Mouse (Mus musculus) CH12.LX (cell line): ENCODE data around the gene Gbp2b. TPM values are rescaled to one million over a fixed set of nuclear protein-coding genes. Genes with fewer than 3 reads are reported as not detected.

Experiments used
- DNase-seq: peaks from one replicate; pipeline ENCODE4 v3.0.0-alpha.2; 2013; ENCODE audit errors: extremely low read depth
- H3K27ac ChIP-seq: 2 replicates; pipeline ENCODE4 v1.5.1; 2012; ENCODE audit warnings: low read depth, mild to moderate bottlenecking, control low read depth, moderate library complexity; ENCODE audit not compliant: insufficient read depth
- H3K27me3 ChIP-seq: replicated peaks from 2 replicates; pipeline ENCODE3; 2012; ENCODE audit warnings: inconsistent platforms
- H3K36me3 ChIP-seq, 2 experiments: replicated peaks in 1 of 2; 2 replicates each; pipeline versions ENCODE3 to v1.6.1; 2012; ENCODE audit warnings: inconsistent platforms in 1 of 2, low read length in 1 of 2, mild to moderate bottlenecking in 1 of 2, mixed read lengths in 1 of 2, moderate library complexity in 1 of 2; ENCODE audit not compliant: control insufficient read depth in 1 of 2, insufficient read depth in 1 of 2
- H3K4me1 ChIP-seq, 2 experiments: 2 replicates each; pipeline ENCODE4 v1.6.1; 2012; ENCODE audit warnings: inconsistent platforms in 1 of 2, moderate library complexity in 1 of 2; ENCODE audit not compliant: insufficient read depth in 2 of 2, control insufficient read depth in 1 of 2
- H3K4me2 ChIP-seq: 2 replicates; pipeline ENCODE4 v1.6.1; 2012; ENCODE audit warnings: low read depth, mild to moderate bottlenecking, control low read depth; ENCODE audit not compliant: poor library complexity, insufficient read depth, severe bottlenecking
- H3K4me3 ChIP-seq, 3 experiments: fragments of 150-350 bp in 1 of 3; sonication (generic) in 1 of 3; replicated peaks in 1 of 3; 2 replicates each; pipeline versions ENCODE3 to v1.5.1; 2011 to 2012; ENCODE audit warnings: low read depth in 2 of 3, low read length in 2 of 3, mild to moderate bottlenecking in 2 of 3, moderate library complexity in 2 of 3, control low read depth in 1 of 3, improper control_type of control experiment in 1 of 3, inconsistent platforms in 1 of 3, mixed read lengths in 1 of 3; ENCODE audit not compliant: poor library complexity in 1 of 3
- H3K79me2 ChIP-seq: replicated peaks from 2 replicates; pipeline ENCODE4 v1.6.1; 2012; ENCODE audit warnings: mild to moderate bottlenecking, moderate library complexity; ENCODE audit not compliant: control insufficient read depth, poor library complexity, insufficient read depth, severe bottlenecking; ENCODE audit errors: extremely low read depth
- H3K9ac ChIP-seq: 2 replicates; pipeline ENCODE4 v1.6.1; 2012; ENCODE audit warnings: low read depth, mild to moderate bottlenecking, control low read depth, moderate library complexity; ENCODE audit not compliant: insufficient read depth
- H3K9me3 ChIP-seq: replicated peaks from 2 replicates; pipeline ENCODE3; 2012; ENCODE audit warnings: low read length, inconsistent platforms, mixed read lengths
- CTCF ChIP-seq, 2 experiments: IDR thresholded peaks in 1 of 2; conservative IDR thresholded peaks in 1 of 2; 2 replicates each; pipeline ENCODE4 v1.5.1; 2011 to 2012; ENCODE audit warnings: low read depth in 2 of 2, low read length in 2 of 2, improper control_type of control experiment in 1 of 2, inconsistent platforms in 1 of 2, mild to moderate bottlenecking in 1 of 2, moderate library complexity in 1 of 2
- ELF1 ChIP-seq: IDR thresholded peaks from 2 replicates; pipeline ENCODE4 v1.6.1; 2014; ENCODE audit warnings: low read depth, mild to moderate bottlenecking, inconsistent platforms, low read length, improper control_type of control experiment
- EP300 ChIP-seq: IDR thresholded peaks from 2 replicates; pipeline ENCODE4 v1.6.1; 2011; ENCODE audit warnings: low read length, improper control_type of control experiment
- ETS1 ChIP-seq: conservative IDR thresholded peaks from 2 replicates; pipeline ENCODE4 v1.6.1; 2012; ENCODE audit warnings: low read depth, mild to moderate bottlenecking, inconsistent platforms, low read length, improper control_type of control experiment, moderate library complexity
- HCFC1 ChIP-seq: IDR thresholded peaks from 2 replicates; pipeline ENCODE4 v1.6.1; 2012; ENCODE audit warnings: low read depth, mild to moderate bottlenecking, inconsistent platforms, low read length, improper control_type of control experiment
- JUN ChIP-seq: IDR thresholded peaks from 2 replicates; pipeline ENCODE4 v1.6.1; 2011; ENCODE audit warnings: low read depth, mild to moderate bottlenecking, low read length, improper control_type of control experiment, moderate library complexity; ENCODE audit not compliant: insufficient read depth
- JUND ChIP-seq: conservative IDR thresholded peaks from 2 replicates; pipeline ENCODE4 v1.6.1; 2011; ENCODE audit warnings: low read depth, low read length, improper control_type of control experiment
- MEF2A ChIP-seq: IDR thresholded peaks from 2 replicates; pipeline ENCODE4 v1.6.1; 2014; ENCODE audit warnings: low read depth, mild to moderate bottlenecking, inconsistent platforms, low read length, improper control_type of control experiment, borderline replicate concordance
- POLR2A ChIP-seq: IDR thresholded peaks from 2 replicates; pipeline ENCODE4 v1.6.1; 2011; ENCODE audit warnings: low read depth, mild to moderate bottlenecking, improper control_type of control experiment, low read length
- POLR2AphosphoS2 ChIP-seq: IDR thresholded peaks from 2 replicates; pipeline ENCODE4 v1.6.1; 2011; ENCODE audit warnings: low read depth, low read length, improper control_type of control experiment
- RAD21 ChIP-seq: IDR thresholded peaks from 2 replicates; pipeline ENCODE4 v1.6.1; 2011; ENCODE audit warnings: low read depth, mild to moderate bottlenecking, low read length, improper control_type of control experiment, moderate library complexity
- SIN3A ChIP-seq: IDR thresholded peaks from 2 replicates; pipeline ENCODE4 v1.6.1; 2012; ENCODE audit warnings: low read length, improper control_type of control experiment, inconsistent platforms
- USF1 ChIP-seq: IDR thresholded peaks from 2 replicates; pipeline ENCODE4 v1.6.1; 2014; ENCODE audit warnings: low read depth, mild to moderate bottlenecking, inconsistent platforms, low read length, improper control_type of control experiment
- USF2 ChIP-seq: conservative IDR thresholded peaks from 2 replicates; pipeline ENCODE4 v1.6.1; 2011; ENCODE audit warnings: low read depth, low read length, improper control_type of control experiment
- ZC3H11A ChIP-seq: IDR thresholded peaks from 2 replicates; pipeline ENCODE4 v1.6.1; 2012; ENCODE audit warnings: low read depth, mild to moderate bottlenecking, inconsistent platforms, low read length, improper control_type of control experiment
- ZKSCAN1 ChIP-seq: IDR thresholded peaks from 2 replicates; pipeline ENCODE4 v1.6.1; 2012; ENCODE audit warnings: low read depth, inconsistent platforms, low read length, improper control_type of control experiment, borderline replicate concordance
- ZMIZ1 ChIP-seq: IDR thresholded peaks from 2 replicates; pipeline ENCODE4 v1.6.1; 2012; ENCODE audit warnings: low read depth, mild to moderate bottlenecking, inconsistent platforms, low read length, improper control_type of control experiment
- dilution Hi-C: fragments of 300-500 bp; cut with MboI; formaldehyde crosslinking; loops from 2 replicates; pipeline ENCODE4 v1.14.3; 2020; ENCODE audit warnings: low sequenced_read_pairs; ENCODE audit not compliant: extremely low pct_unique_long_range_greater_than_20kb, extremely low pct_ligation_motif_present
- in situ Hi-C: fragments of 300-500 bp; cut with MboI; formaldehyde crosslinking; loops from 3 replicates; pipeline ENCODE4 v1.14.3; 2019; ENCODE audit warnings: low sequenced_read_pairs, low pct_ligation_motif_present, low pct_unique_long_range_greater_than_20kb, mixed read lengths
- polyA plus RNA-seq: library from polyadenylated mRNA; unstranded; fragments of >175 nt; gene quantifications from 2 replicates; pipeline ENCODE4 v1.2.1, GENCODE M21; 2012; ENCODE audit warnings: low read depth; ENCODE audit not compliant: insufficient read length
- total RNA-seq, 2 experiments: library from RNA; depleted of rRNA; stranded (reverse); fragments of 300-350 nt in 1 of 2; fragments of >200 nt in 1 of 2; gene quantifications; 2 replicates each; pipeline ENCODE4 v1.2.3; 2012 to 2014

Gbp2b gene
- total and polyA plus RNA-seq, 3 experiments, result 0.04 to 0.74 (median 0.41) TPM

- TF ChIP-seq ZKSCAN1, result no peak
- no peak for TF ChIP-seq CTCF (conservative IDR thresholded peaks at IDR 0.05 in 1 of 2, IDR thresholded peaks at IDR 0.05 in 1 of 2; ENCODE audit: low read depth in 2 of 2, low read length in 2 of 2)
- no peak for TF ChIP-seq HCFC1
- TF ChIP-seq USF2, result no peak
- no peak for TF ChIP-seq RAD21
- no peak for TF ChIP-seq POLR2AphosphoS2
- no peak for TF ChIP-seq ZC3H11A
- TF ChIP-seq JUND, result no peak
- TF ChIP-seq ELF1, result no peak
- no peak for TF ChIP-seq USF1
- TF ChIP-seq ZMIZ1, result no peak
- no peak for TF ChIP-seq MEF2A
- 0 out of 2 replicates have a peak, but pooled peaks have one; percentile 13 for TF ChIP-seq JUN
- 0 out of 2 replicates have a peak, but pooled peaks have one; percentile 24 for TF ChIP-seq EP300
- no peak for TF ChIP-seq SIN3A
- TF ChIP-seq ETS1, result peak; percentile 63; the same call in 1 of the 2 replicates
- TF ChIP-seq POLR2A, result no peak
- Histone ChIP-seq H3K4me1 (peaks cover 5 to 25% of the 10 kb centered on the region in 2 experiments; a peak in 3 of 4 replicates), H3K27me3 (no peaks in the 10 kb centered on the region), H3K4me3 (no peak overlapping the region), H3K79me2 (no peaks in the 10 kb centered on the region), H3K4me2 (no peak overlapping the region), H3K27ac (no peak overlapping the region; the same call in 1 of the 2 replicates), H3K36me3 (peaks cover 2 to 9% of the 10 kb centered on the region in 2 experiments), H3K9me3 (no peaks in the 10 kb centered on the region), H3K9ac (no peak overlapping the region)
- peak; percentile 53 for DNase-seq
- in situ Hi-C loops, result no loop called here
- dilution Hi-C loops, result no loop called here
Measured at GRCm38 (mm10) chr3:142550052-142550676, 44.5 kb upstream of the Gbp2b start.

GRCm38 (mm10) chr3:142554601-142555000, 40.0 kb upstream of the Gbp2b start:
- no peaks in the 10 kb centered on the region for H3K36me3 ChIP-seq
- no peak overlapping the region for H3K4me3 ChIP-seq
- in situ Hi-C loops, result no loop called here
- H3K9me3 ChIP-seq, result no peaks in the 10 kb centered on the region
- no peak overlapping the region for H3K27ac ChIP-seq
- H3K4me1 ChIP-seq, result peaks cover 9 to 32% of the 10 kb centered on the region in 2 experiments
- H3K79me2 ChIP-seq, result no peaks in the 10 kb centered on the region
- no peaks in the 10 kb centered on the region for H3K27me3 ChIP-seq
- no peak overlapping the region for H3K4me2 ChIP-seq
- TF ChIP-seq POLR2AphosphoS2, result no peak
- DNase-seq, result no peak
- no peak overlapping the region for H3K9ac ChIP-seq
- dilution Hi-C loops, result no loop called here
